ENCODE assay signal across 13 mouse cellular contexts in the genomic region with DNA sequence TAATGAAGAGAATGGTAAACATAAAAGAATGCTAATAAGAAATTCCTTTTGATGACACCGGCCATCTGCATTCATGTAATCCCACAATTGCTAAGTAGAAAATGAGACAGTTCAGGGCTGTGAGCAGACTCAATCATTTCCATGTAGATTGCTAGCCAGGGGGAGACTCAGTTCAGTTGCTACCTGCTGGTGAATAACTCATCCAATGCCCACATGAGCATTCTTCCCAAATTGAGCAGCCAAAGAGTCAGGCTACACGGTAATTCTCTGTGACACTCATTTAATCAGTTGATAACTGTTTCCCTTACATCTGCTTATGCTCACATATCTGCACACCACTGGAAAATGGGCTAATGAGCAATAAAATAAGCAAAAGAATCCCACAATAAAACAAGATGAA.
"Had no signal": no experiment of that assay in that cellular context is flagged by ENCODE, and none has a peak within 500 bp of the region (broad histone marks: within the 10 kb centered on the region; RNA-seq: fewer than 3 reads in every experiment).

No protein-coding gene starts in this region.

- H3K36me3 ChIP-seq: liver, embryonic 13.5 days; midbrain, embryonic 12.5 days had no signal

- H3K4me1 ChIP-seq: liver, embryonic 13.5 days; midbrain, embryonic 12.5 days had no signal

- H3K4me2 ChIP-seq: liver, embryonic 13.5 days; midbrain, embryonic 12.5 days had no signal

- H3K27me3 ChIP-seq: liver, embryonic 13.5 days; midbrain, embryonic 12.5 days had no signal

- H3K4me3 ChIP-seq: layer of hippocampus, adult 2 months; liver, embryonic 13.5 days; midbrain, embryonic 12.5 days had no signal

- H3K9me3 ChIP-seq: liver, embryonic 13.5 days; midbrain, embryonic 12.5 days had no signal

- H3K9ac ChIP-seq: liver, embryonic 13.5 days; midbrain, embryonic 12.5 days had no signal

- H3K27ac ChIP-seq: kidney, postnatal 0 days; layer of hippocampus, adult 2 months; liver, embryonic 13.5 days; midbrain, embryonic 12.5 days had no signal

- DNase-seq: kidney, adult 2 months; kidney, postnatal 25 days; layer of hippocampus, adult 9-11 months; liver, embryonic 13.5 days; lung, adult 2 months; lung, postnatal 14 days; lung, postnatal 4 days; thymus, adult 18-20 months; thymus, postnatal 36 days had no signal

- ATAC-seq: intestine, postnatal 0 days had no signal
